Mouse (Mus musculus): ENCODE results near the gene Haghl. TPM values are rescaled to one million over a fixed set of nuclear protein-coding genes. Genes with fewer than 3 reads are reported as not detected.

Haghl gene
- polyA plus RNA-seq, 2 experiments: 69.3 to 113 TPM

- Histone ChIP-seq H3K36me3 (ENCODE audit: control insufficient read depth, insufficient read depth, low read length) (peaks cover 38% of the 10 kb centered on the region), H3K4me2 (replicated peaks; ENCODE audit: low read depth, low read length, severe bottlenecking) (peak overlapping the region; percentile 91), H3K4me3 (replicated peaks; ENCODE audit: low read length) (peak overlapping the region; percentile 85), H3K27me3 (ENCODE audit: control insufficient read depth, insufficient read depth, low read length) (no peaks in the 10 kb centered on the region), H3K9ac (ENCODE audit: low read depth, low read length, severe bottlenecking) (peak overlapping the region; percentile 77), H3K4me1 (ENCODE audit: control insufficient read depth, insufficient read depth, low read length) (peaks cover 58% of the 10 kb centered on the region), H3K27ac (replicated peaks; ENCODE audit: low read depth, low read length) (peak overlapping the region; percentile 89), H3K9me3 (ENCODE audit: control insufficient read depth, low read length) (no peaks in the 10 kb centered on the region)
- TF ChIP-seq POLR2A (IDR thresholded peaks at IDR 0.05; ENCODE audit: borderline replicate concordance, extremely low read depth, insufficient read depth, insufficient read length): peak; percentile 74; the same call in 1 of the 2 replicates
- peak; percentile 92 for ATAC-seq (ENCODE audit: low FRiP score, low read depth)
- WGBS: under 1% methylated on average over 46 of the region's 77 CpGs
- DNase-seq (ENCODE audit: low spot score): peak; percentile 99
Measured at GRCm38 (mm10) chr17:25832436-25833290, 47.2 kb upstream of the Haghl start.

- ATAC-seq (ENCODE audit: low FRiP score, low read depth) (no peak), DNase-seq (ENCODE audit: low spot score) (no peak)
- H3K4me1 ChIP-seq (ENCODE audit: control insufficient read depth, insufficient read depth, low read length): peaks cover 50% of the 10 kb centered on the region
- no peaks in the 10 kb centered on the region for H3K27me3 ChIP-seq (ENCODE audit: control insufficient read depth, insufficient read depth, low read length)
- TF ChIP-seq POLR2A (IDR thresholded peaks at IDR 0.05; ENCODE audit: borderline replicate concordance, extremely low read depth, insufficient read depth, insufficient read length): no peak
- peaks cover 44% of the 10 kb centered on the region for H3K36me3 ChIP-seq (ENCODE audit: control insufficient read depth, insufficient read depth, low read length)
- peak overlapping the region; percentile 91 for H3K4me2 ChIP-seq (replicated peaks; ENCODE audit: low read depth, low read length, severe bottlenecking)
- H3K27ac ChIP-seq (replicated peaks; ENCODE audit: low read depth, low read length): no peak overlapping the region
- no peaks in the 10 kb centered on the region for H3K9me3 ChIP-seq (ENCODE audit: control insufficient read depth, low read length)
- H3K4me3 ChIP-seq (replicated peaks; ENCODE audit: low read length): peak overlapping the region; percentile 85
- 60% methylated on average over 21 of the region's 21 CpGs for WGBS
- peak overlapping the region; percentile 77 for H3K9ac ChIP-seq (ENCODE audit: low read depth, low read length, severe bottlenecking)
Measured at GRCm38 (mm10) chr17:25831451-25832281, 46.2 kb upstream of the Haghl start.

- Histone ChIP-seq H3K4me1 (ENCODE audit: control insufficient read depth, insufficient read depth, low read length) (peaks cover 43% of the 10 kb centered on the region), H3K4me3 (replicated peaks; ENCODE audit: low read length) (peak overlapping the region; percentile 85), H3K27me3 (ENCODE audit: control insufficient read depth, insufficient read depth, low read length) (no peaks in the 10 kb centered on the region), H3K9me3 (ENCODE audit: control insufficient read depth, low read length) (no peaks in the 10 kb centered on the region), H3K4me2 (replicated peaks; ENCODE audit: low read depth, low read length, severe bottlenecking) (peak overlapping the region; percentile 91; the same call in 1 of the 2 replicates), H3K27ac (replicated peaks; ENCODE audit: low read depth, low read length) (no peak overlapping the region), H3K36me3 (ENCODE audit: control insufficient read depth, insufficient read depth, low read length) (peaks cover 50% of the 10 kb centered on the region), H3K9ac (ENCODE audit: low read depth, low read length, severe bottlenecking) (0 out of 2 replicates have a peak overlapping the region, but pooled peaks have one; percentile 77)
- TF ChIP-seq POLR2A (IDR thresholded peaks at IDR 0.05; ENCODE audit: borderline replicate concordance, extremely low read depth, insufficient read depth, insufficient read length): no peak
- DNase-seq (ENCODE audit: low spot score) (no peak), ATAC-seq (ENCODE audit: low FRiP score, low read depth) (no peak)
- 86% methylated on average over 14 of the region's 14 CpGs for WGBS
Measured at GRCm38 (mm10) chr17:25830806-25831431, 45.4 kb upstream of the Haghl start.

GRCm38 (mm10) chr17:25830200-25830753, 44.8 kb upstream of the Haghl start:
- 87% methylated on average over 4 of the region's 4 CpGs for WGBS
- Histone ChIP-seq H3K36me3 (ENCODE audit: control insufficient read depth, insufficient read depth, low read length) (peaks cover 48% of the 10 kb centered on the region), H3K4me1 (ENCODE audit: control insufficient read depth, insufficient read depth, low read length) (peaks cover 40% of the 10 kb centered on the region)

More at GRCm38 (mm10) chr17:25830200-25830753, 44.8 kb upstream of the Haghl start:
- no peak overlapping the region; the same call in 1 of the 2 replicates for H3K9ac ChIP-seq (ENCODE audit: low read depth, low read length, severe bottlenecking)
- H3K27ac ChIP-seq (replicated peaks; ENCODE audit: low read depth, low read length): no peak overlapping the region
- no peak for ATAC-seq (ENCODE audit: low FRiP score, low read depth)
- no peak for TF ChIP-seq POLR2A (IDR thresholded peaks at IDR 0.05; ENCODE audit: borderline replicate concordance, extremely low read depth, insufficient read depth, insufficient read length)
- DNase-seq (ENCODE audit: low spot score): no peak
- H3K27me3 ChIP-seq (ENCODE audit: control insufficient read depth, insufficient read depth, low read length): no peaks in the 10 kb centered on the region
- H3K4me3 ChIP-seq (replicated peaks; ENCODE audit: low read length): peak overlapping the region; percentile 67
- peak overlapping the region; percentile 79 for H3K4me2 ChIP-seq (replicated peaks; ENCODE audit: low read depth, low read length, severe bottlenecking)
- H3K9me3 ChIP-seq (ENCODE audit: control insufficient read depth, low read length): no peaks in the 10 kb centered on the region

All from limb, embryonic 14.5 days (tissue).